Mouse (Mus musculus) megakaryocyte, embryonic 14.5 days (primary cell): ENCODE data around the gene Hoxd11. TPM values are rescaled to one million over a fixed set of nuclear protein-coding genes. Genes with fewer than 3 reads are reported as not detected.

ENCODE experiments used
- H3K27me3 ChIP-seq: replicated peaks from 2 replicates; pipeline ENCODE3; 2012; ENCODE audit warnings: inconsistent platforms
- H3K36me3 ChIP-seq: replicated peaks from 2 replicates; pipeline ENCODE3; 2012; ENCODE audit warnings: low read length, inconsistent platforms, mixed read lengths
- H3K4me1 ChIP-seq: 2 replicates; pipeline ENCODE4 v1.6.1; 2012; ENCODE audit warnings: inconsistent platforms
- H3K4me3 ChIP-seq: replicated peaks from 2 replicates; pipeline ENCODE3; 2012; ENCODE audit warnings: moderate library complexity, mild to moderate bottlenecking, inconsistent platforms
- H3K9me3 ChIP-seq: 2 replicates; pipeline ENCODE4 v1.6.1; 2012; ENCODE audit warnings: inconsistent platforms
- FLI1 ChIP-seq: IDR thresholded peaks from 2 replicates; pipeline ENCODE4 v1.6.1; 2012; ENCODE audit warnings: low read length, inconsistent platforms, mixed read lengths
- GATA1 ChIP-seq: IDR thresholded peaks from 3 replicates; pipeline ENCODE4 v1.6.1; 2012; ENCODE audit warnings: mixed read lengths, low read length, inconsistent platforms, borderline replicate concordance
- polyA plus RNA-seq: library from polyadenylated mRNA; stranded (reverse); fragments of >175 nt; gene quantifications from 2 replicates; pipeline ENCODE4 v1.2.3, GENCODE M21; 2012; ENCODE audit warnings: low replicate concordance; ENCODE audit not compliant: insufficient read depth

Gene Hoxd11
- polyA plus RNA-seq, 1 experiment = not detected

DNA sequence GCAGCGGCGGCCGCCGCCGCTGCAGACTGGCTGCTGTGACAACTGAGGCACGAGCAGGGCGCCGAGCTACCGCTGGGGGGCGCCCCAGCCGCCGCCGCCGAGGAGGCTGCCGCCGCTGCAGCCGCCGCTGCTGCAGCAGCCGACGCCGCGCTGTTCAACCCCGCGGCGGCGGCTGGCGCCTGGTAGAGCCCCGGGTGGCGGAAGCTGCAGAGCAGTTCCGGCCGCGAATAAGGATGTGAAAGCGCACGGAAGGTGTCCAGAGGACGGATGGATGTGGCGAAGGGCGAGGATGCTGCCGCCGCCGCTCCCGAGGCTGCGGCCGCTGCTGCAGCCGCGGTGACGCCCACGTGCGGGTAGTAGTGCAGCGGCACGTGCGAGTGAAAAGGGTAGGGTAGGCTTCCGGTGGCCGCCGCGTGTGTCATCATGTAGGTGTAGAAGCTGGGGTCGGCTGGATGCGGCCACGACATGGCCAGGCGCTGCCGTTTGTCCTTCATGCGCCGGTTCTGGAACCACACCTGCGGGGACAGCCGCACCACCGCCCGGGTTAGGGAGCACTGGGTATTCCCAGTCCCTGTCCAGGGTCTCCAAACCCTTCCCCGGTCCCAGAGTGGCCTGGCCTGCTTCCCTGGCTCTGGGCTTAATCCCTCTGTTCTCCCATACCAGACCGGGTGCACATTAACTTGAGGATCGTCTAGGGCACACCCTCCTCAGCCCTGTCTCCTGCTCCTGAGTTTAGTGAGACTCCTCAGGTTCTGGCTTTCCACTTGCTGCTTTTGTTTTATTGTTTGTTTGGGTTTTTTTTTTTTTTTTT is 23.3 kb upstream of the Hoxd11 start:
- Histone ChIP-seq H3K4me1 (peaks cover 50% of the 10 kb centered on the region), H3K27me3 (peaks cover 94% of the 10 kb centered on the region), H3K4me3 (peak overlapping the region; percentile 88), H3K36me3 (no peaks in the 10 kb centered on the region), H3K9me3 (peaks cover 8% of the 10 kb centered on the region; the same call in 1 of the 2 replicates)
- no peak for TF ChIP-seq GATA1
- TF ChIP-seq FLI1 = no peak

DNA sequence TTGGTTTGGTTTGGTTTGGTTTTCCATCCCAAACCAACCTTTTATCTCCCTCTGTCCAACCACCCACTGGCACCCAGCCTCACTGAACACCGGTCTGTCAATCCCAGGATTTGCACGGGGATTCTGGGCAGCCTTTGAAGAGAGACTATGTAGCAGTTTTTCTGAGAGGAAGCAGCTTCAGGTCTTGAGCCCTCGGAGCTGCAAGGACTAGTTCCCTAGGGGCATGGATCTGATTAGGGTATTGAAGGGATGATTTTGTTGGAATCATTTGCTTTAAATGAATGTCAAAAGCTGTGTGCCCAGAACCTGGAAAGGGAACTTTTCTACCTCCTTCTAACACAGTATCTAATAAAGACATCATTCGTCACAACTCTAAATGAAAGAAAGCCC is 22.7 kb upstream of the Hoxd11 start:
- H3K27me3 ChIP-seq = peaks cover 96% of the 10 kb centered on the region
- H3K36me3 ChIP-seq = no peaks in the 10 kb centered on the region
- no peak overlapping the region for H3K4me3 ChIP-seq
- H3K4me1 ChIP-seq = peaks cover 55% of the 10 kb centered on the region
- peaks cover 8% of the 10 kb centered on the region; the same call in 1 of the 2 replicates for H3K9me3 ChIP-seq
- TF ChIP-seq GATA1 (no peak), FLI1 (no peak)

GRCm38 (mm10) chr2:74657251-74658023 is 21.9 kb upstream of the Hoxd11 start:
- peak overlapping the region; percentile 86 for H3K4me3 ChIP-seq
- H3K27me3 ChIP-seq = peaks cover 96% of the 10 kb centered on the region
- peaks cover 8% of the 10 kb centered on the region; the same call in 1 of the 2 replicates for H3K9me3 ChIP-seq
- no peaks in the 10 kb centered on the region for H3K36me3 ChIP-seq
- H3K4me1 ChIP-seq = peaks cover 58% of the 10 kb centered on the region
- TF ChIP-seq FLI1 = no peak
- TF ChIP-seq GATA1 = no peak

DNA sequence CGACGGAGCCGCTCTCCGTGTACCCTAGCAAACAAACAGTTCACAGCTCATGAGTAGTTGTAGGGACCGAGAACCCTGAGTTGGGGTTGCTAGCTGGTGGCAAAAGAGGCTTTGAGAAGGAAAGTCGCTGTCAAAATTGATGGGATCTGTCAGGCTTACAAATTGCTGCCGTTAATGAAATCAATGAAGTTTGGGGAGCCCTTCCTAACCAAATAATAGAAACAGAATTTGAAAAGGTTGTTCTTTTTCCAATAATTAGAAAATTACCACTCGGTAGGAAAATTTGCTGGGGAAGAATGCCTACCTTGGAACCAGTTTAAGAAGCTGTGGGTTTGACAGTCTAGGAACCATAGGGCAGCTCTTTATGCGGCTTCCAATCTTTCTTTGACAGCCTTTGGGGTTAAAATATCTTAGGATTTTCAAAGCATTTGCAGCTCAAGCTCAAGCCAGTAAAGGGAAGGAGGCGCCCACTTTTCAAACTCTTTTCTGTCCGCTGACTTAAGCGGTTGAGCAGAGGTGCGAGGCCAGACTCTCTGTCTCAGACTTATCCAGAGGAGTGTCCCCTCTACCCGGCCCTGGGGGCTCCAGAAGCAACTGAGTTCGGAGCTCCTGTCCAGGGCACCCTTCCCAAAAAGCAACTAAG is 21.2 kb upstream of the Hoxd11 start:
- Histone ChIP-seq H3K4me3 (peak overlapping the region; percentile 86), H3K4me1 (peaks cover 60% of the 10 kb centered on the region), H3K9me3 (peaks cover 8% of the 10 kb centered on the region; the same call in 1 of the 2 replicates), H3K27me3 (peaks cover 96% of the 10 kb centered on the region), H3K36me3 (no peaks in the 10 kb centered on the region)
- TF ChIP-seq GATA1 (no peak), FLI1 (no peak)

DNA sequence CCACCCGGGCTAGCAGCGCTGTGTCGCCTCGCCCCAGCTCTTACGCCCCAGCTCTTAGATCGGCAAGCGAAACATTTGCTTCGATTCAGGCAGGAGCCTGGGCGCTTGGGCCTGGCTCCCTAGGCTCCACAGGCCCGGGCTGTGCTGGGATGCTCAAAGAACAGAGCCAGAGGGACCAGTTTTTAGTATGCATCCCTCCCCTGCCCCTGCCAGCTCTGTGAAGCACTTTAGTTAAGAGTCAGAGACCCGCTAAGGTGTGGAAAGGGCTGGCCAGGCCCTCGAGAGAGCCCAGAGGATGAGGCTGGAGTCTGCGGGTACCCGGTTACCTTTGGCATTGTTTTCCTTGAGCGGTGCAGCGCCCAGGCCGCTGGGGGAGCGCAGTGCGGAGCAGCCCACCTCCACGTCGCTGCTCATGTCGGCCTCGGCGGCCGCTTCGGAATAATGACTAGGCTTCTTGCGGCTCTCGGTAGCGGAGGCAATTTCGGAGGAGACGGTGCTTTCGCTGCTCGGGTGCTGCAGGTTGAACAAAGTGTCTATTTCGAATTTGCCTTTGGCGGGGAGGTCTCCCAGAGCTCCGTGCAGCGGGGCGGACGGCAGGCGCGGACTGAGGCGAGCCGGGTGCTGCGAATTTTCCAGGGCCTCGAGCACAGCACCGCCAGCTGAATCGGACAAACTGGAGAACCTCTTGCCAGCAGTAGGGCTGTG is 20.5 kb upstream of the Hoxd11 start:
- H3K27me3 ChIP-seq = peaks cover 99% of the 10 kb centered on the region
- TF ChIP-seq FLI1 = no peak
- TF ChIP-seq GATA1 = no peak
- H3K36me3 ChIP-seq = no peaks in the 10 kb centered on the region
- peaks cover 65% of the 10 kb centered on the region for H3K4me1 ChIP-seq
- peaks cover 8% of the 10 kb centered on the region; the same call in 1 of the 2 replicates for H3K9me3 ChIP-seq
- peak overlapping the region; percentile 66 for H3K4me3 ChIP-seq

DNA sequence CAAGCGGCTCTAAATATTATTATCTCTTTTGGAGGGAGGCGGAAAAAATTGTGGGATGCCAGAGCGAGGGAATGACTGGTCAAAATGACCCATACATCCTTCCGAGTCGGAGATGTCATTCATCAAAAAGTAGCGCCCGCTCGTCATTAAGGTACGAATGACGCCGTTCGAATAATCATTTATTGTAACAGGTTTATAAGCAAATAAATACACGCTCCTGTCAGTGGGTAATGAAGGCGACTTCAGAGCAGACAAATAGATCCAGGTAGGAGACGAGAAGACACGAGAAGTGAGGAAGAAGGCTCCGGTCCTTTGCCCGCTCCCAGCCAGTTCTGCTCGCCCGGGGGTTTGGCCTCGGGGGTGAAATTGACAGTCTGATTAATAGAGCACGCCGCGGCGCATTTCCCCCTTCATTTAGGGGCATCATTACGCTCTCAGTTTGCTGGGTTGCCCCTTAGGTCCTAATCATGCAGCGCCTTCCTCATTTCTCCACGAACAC is 19.8 kb upstream of the Hoxd11 start, which contains the start of gene Evx2:
Gene Evx2, minus strand, starts transcription at position 51 of the 499 bp plus-strand sequence.
- H3K4me3 ChIP-seq = peak within 1 kb of the TSS; percentile 66
- H3K27me3 ChIP-seq = peaks cover 99% of the 10 kb centered on the region
- H3K36me3 ChIP-seq = no peaks in the 10 kb centered on the region
- peaks cover 8% of the 10 kb centered on the region; the same call in 1 of the 2 replicates for H3K9me3 ChIP-seq
- H3K4me1 ChIP-seq = peaks cover 63% of the 10 kb centered on the region
- TF ChIP-seq FLI1 (no peak), GATA1 (no peak)

DNA sequence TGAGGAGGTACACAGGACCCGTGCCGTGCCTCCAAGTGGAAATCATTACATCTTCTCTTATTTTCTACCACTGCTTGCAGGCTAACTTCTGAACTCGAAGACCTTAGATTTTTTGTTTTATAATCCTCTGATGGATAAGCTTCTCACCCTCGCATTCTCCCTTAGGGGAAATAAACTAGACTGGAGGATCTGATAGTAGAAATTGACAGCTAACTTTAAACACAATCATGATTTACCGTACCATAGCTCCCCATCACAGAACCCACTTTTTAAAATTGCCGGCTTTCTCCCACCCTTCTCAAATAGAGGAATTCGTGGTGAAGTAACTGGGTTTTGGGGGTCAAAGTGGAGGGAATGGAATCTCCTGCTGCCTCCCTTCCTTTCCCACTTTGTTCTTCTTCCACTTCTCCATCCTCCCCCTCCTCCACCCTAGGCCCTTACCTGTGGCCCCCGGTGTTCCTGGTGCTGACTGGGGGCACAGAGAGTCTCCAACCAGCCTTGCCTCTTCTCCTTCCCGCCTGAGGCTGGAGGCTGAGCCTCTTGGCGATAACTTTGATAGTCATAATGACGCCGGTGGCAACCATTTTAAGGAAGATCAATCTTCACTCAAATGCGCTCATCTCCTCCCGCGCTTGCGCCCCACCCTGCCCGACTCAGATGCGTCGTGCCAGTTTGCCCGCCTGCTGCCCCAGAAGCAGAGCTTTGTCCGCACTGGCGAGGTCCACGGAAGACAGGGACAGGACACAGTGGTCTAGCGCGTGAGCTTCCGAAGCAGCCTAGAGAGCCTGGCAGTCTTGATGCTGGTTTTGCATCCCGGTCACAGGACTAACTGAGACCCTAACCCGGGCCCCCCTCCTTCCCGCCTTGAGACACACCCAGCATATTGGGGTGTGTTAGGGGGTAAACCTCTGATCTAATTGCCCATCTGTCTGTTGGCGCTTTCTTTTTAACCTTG is 18.7 kb upstream of the Hoxd11 start:
- Histone ChIP-seq H3K9me3 (peaks cover 5% of the 10 kb centered on the region; the same call in 1 of the 2 replicates), H3K4me1 (peaks cover 55% of the 10 kb centered on the region), H3K36me3 (no peaks in the 10 kb centered on the region), H3K27me3 (peaks cover 98% of the 10 kb centered on the region), H3K4me3 (peak overlapping the region; percentile 42)
- TF ChIP-seq GATA1 (no peak), FLI1 (no peak)

- peaks cover 47% of the 10 kb centered on the region for H3K4me1 ChIP-seq
- peaks cover 5% of the 10 kb centered on the region; the same call in 1 of the 2 replicates for H3K9me3 ChIP-seq
- peak overlapping the region; percentile 29 for H3K4me3 ChIP-seq
- no peak for TF ChIP-seq GATA1
- no peak for TF ChIP-seq FLI1
- H3K27me3 ChIP-seq = peaks cover 98% of the 10 kb centered on the region
- no peaks in the 10 kb centered on the region for H3K36me3 ChIP-seq
Measured at GRCm38 (mm10) chr2:74661685-74662084, 17.7 kb upstream of the Hoxd11 start.
